Mouse (Mus musculus) lung, postnatal 14 days (tissue): ENCODE measurements around the gene Myocos.
"Not testable (repeated sequence)": the region's sequence is repeated elsewhere in the genome, so short reads cannot be mapped to it uniquely, and the experiment has no call there.

Source experiments
- DNase-seq: peaks from one replicate; pipeline ENCODE4 v3.0.0; 2021

The Myocos gene

DNA sequence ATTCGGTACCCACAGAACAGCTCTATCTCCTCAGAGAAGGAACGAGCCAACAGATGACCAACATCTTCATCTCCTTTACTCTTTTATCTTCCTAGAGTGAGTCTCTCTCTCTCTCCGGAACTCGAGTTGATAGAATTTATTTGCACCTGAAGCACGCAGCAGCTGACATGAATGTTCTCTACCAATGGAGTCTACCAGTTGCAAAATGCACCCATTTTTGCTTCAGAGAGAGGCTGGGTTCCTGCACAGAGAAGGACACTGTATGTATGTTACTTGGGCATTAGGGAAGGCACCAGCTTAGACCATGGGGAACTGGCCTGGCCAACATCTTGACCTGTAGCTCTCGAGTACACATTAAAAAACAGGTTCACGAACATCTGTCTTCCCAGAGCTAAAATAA, at the start of gene Myocos:
TSS of gene Myocos (minus strand) at position 101 of the 400 bp plus-strand sequence.
- no peak for DNase-seq

DNA sequence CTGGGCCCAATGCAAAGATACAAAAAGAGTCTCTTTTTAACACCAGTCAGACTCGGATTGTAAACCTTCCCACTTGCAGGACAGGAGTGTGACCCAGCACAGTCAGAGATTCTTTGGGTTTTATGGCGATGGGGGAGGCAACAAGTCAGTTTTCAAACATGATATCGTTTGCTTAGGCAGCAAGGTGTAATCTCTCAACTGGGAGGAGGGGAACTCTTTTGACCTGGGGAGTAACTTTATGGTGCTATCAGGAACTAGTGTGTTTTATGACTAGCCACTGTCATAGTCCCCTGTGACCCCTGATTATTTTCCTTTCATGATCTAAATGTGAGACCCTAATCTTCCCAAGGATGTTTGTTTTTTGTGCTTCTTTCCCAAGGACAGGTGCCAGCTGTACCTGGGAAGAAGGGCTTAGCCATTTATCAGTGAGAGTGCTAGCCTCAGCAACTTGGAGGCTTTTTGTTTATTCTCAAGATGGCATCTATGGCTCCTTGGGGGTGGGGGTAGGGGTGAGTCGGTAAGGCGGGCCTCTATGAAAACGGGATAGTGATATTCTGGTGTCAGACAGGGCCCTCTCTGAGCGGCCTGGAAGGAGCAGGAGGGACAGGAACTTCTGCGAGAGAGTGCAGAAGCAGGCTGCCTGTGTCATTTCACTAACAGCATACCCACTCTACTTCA, 42.5 kb upstream of the Myocos start:
- DNase-seq = no peak

DNA sequence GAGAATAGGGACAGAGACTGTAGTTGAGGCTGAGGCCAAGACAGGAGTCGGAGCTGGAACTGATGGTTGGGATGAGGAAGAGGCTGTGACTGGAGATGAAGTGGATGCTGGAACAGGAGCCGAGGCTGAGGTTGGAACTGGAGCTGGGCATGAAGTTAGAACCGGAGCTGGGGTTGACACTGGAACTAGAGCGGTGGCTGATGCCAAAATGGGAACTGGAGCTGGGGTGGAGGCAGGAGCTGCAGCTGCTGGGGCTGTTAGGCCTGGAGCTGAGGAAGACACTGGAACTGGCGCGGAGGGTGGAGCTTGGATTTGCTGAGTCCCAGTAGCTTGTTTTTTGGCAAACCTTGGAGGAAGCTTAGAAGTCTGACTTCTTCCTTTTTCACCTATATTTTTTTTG, 39.8 kb upstream of the Myocos start:
- no peak for DNase-seq

DNA sequence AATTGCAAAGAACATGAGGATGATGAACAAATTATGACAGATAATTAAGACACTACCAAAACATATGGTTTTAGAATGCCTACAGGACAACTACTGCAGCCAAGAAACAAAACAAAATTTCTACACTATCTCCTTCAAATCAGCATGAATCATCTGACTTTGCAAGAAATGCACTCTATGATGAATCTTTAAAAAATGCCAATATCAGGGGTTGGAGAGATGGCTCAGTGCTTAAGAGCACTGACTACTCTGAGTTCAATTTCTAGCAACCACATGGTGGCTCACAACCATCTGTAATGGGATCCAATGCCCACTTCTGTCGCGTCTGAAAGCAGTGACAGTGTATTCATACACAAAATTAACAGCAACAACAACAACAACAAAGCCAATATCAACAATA, 35.7 kb upstream of the Myocos start:
- no peak for DNase-seq

DNA sequence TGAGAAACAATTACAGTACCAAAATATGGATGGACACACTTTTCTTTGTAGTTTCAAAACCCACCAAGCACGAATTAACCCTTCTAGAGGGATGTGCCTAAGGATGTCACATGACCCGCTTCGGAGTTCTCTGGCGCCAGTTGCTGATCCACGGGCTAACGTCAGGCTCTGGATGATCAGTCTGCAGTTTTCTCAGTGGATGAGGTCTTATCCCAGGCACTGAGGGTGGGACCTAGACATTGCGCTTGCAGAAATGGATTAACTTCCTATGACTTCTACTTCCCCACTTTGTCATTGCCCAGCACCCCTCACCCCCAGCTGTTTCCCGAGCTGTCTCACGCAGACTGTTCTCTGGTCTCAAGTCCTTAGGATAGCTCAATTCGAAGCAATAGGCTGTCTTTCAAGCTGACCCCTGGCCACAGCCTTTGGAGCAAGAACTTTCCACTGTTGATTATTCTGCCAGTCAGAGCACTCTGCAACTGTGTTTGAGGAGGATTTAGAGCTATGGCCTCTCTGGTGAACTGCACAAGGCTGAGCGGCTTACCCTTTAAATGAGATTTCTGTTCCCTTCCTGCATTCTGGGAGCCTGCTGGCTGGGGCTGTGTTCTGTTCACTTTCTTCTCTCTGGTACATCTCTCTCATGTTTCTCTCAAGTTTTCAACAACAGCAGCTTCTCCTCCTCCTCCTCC, 7.6 kb upstream of the Myocos start:
- no peak for DNase-seq

DNA sequence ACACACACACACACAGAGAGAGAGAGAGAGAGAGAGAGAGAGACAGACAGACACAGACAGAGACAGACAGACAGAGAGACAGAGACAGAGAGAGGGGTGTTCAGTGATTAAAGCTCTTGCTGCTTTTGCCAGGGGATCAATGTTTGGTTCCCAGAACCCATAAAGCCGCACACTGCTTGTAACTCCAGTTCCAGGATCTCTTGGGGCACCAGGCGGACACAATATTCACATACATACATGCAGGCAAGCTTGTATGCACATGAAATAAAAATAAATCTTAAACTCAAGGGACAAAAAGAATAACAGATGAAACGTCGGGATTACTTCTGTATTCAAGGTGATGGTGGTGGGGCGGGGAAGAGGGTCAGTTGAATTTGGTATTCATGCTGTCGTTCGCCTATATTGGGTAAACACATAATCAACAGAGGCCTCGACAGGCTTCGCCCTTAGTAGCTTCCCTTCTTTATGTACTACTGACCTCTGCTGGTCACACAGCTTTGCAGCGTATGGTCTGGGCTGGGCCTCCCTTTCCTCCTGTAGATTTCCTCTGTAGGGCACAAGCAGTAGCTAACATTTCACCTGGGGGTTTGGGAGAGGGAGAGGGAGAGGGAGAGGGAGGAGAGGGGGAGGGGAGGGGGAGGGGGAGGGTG, 6.9 kb upstream of the Myocos start:
- DNase-seq = peak; percentile 84

DNA sequence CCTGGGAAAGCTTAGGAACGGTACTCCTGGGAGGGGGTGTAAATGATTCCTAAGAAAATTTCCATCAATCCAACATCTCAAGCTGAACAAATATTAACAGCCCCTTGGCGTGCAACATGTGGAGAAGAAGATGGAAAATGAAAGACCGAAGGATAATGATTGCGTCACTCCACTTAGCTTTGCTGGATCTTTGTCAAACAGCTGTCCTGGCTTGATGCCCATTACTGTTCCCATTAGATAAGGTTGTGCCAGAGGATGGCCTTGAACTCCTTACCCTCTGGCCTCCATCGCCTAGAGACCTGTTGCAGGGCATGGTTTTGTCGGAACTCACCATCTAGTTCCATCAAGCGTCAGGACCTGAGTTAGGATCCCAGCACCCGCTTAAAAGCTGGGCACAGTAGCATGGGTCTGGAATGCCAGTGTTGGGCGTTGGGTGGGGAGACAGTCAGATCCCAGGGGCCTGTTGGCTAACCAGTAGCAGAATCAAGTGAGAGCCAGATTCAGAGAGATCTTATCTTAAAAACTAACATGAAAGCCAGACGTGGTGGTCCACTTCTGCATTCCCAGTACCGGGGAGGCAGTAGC, 2.3 kb upstream of the Myocos start:
- DNase-seq = peak; percentile 9

DNA sequence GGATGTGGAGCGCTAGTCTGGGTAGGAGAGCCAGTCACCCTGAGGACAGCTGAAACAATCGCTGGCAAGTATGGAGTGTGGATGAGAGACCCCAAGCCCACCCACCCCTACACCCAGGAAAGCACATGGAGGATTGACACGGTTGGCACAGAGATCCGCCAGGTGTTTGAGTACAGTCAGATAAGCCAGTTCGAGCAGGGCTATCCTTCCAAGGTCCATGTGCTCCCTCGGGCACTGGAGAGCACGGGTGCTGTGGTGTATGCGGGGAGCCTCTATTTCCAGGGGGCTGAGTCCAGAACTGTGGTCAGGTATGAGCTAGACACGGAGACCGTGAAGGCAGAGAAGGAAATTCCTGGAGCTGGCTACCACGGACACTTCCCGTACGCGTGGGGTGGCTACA, 9.6 kb downstream of the Myocos start:
- no peak for DNase-seq

DNA sequence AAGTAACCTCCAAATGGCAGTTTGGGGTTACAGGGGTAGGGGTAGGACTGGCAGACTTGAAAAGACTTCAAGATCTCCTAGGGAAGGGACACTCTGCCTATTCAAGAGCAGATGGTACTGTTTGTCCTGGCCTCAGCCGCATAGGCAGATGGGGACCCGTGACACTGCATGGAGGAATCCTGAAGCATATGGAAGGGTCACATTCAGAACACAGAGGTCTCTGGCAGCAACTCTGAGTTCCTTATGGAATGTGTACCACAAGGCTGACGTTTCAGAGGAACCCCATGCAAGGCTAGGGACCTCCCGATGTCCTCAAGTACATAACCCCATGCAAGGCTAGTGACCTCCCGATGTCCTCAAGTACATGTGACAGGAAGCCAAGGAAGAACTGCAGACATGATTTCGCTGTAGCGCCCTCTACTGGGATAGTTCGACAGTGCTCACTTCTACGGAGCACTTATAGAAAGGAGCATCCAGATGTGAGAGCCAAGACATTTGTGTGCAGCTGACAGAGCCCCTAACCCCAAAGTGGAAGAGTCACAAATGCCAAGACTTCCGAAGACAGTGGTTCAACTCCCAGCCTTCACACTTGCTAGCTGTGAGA, 11.8 kb downstream of the Myocos start:
- DNase-seq = peak; percentile 20

DNA sequence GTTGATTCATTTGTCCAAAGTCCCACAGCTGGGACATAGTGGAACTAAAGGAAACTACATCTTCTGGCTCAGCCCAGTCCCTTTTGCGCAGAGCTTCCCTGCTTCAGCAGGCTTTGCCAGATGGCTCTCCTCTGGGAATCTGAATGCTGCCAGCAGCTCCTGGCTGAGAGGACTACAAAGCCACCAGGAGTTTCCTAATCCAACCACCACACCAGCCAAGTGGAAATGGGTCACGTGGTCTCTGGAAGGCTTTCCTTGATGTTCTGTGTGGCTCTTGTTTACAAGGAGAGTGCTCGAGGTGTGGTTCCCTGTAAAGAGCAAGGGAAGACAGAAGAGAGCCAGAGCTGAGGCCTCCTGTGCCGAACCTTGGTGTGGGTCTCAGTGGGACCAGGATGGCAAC, 14.3 kb downstream of the Myocos start:
- peak; percentile 65 for DNase-seq

DNA sequence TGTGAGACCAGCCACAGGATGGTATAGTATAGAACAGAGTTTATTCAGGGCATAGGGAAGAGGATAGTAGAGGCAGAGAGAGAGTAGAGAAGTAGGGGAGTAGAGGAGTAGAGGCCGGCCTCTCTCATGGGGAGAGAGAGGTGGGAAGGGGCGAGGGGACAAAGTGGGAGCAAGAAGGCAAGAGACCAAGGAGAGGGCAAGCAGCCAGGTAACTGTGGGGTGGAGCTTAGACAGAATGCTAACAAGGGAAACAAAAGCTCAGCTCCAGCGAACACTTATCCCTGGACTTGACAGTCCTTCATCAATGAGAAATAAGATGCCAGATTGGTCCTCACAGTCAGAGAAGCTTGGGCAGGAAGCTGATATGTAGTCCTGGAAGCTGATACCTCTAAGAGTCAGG, 15.4 kb downstream of the Myocos start:
- DNase-seq = no peak

DNA sequence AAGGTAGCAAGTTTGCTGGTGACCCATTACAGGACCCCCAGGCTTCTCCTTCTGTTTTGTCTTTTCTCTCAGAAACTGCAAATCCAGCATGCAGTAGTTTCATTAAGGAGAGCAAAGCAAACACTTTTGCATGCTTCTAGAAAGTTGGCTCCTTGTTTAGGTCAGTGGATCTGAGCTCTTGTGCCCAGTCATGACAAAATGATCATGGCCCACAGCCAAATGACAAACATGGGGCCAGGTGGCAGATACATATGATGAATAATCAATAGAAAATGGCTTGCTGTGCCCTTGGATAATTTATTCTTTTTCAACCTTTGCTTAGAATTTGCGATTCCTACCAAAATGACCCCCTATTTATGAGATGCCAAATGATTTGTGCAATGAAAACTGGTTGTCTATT, 18.2 kb downstream of the Myocos start:
- DNase-seq = no peak

DNA sequence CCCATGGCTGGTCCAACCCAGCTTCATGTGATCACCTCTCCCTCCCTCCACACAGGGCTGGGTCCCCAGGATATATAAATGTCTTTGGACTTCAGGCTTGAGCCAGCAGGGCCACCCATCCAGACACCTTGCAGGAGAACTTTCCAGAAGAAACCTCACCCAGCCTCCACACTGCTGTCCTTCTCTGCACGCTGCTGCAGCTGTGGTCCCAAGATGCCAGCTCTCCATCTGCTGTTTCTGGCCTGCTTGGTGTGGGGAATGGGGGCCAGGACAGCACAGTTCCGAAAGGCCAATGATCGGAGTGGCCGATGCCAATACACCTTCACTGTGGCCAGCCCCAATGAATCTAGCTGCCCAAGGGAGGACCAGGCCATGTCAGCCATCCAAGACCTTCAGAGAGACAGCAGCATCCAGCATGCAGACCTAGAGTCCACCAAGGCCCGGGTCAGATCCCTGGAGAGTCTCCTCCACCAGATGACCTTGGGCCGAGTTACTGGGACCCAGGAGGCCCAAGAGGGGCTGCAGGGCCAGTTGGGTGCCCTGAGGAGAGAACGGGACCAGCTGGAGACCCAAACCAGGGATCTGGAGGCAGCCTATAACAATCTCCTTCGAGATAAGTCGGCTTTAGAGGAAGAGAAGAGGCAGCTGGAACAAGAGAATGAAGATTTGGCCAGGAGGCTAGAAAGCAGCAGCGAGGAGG, 18.8 kb downstream of the Myocos start, which contains the start of gene Myoc:
TSS of gene Myoc (plus strand) at position 105 of the 700 bp plus-strand sequence.
- DNase-seq = no peak

DNA sequence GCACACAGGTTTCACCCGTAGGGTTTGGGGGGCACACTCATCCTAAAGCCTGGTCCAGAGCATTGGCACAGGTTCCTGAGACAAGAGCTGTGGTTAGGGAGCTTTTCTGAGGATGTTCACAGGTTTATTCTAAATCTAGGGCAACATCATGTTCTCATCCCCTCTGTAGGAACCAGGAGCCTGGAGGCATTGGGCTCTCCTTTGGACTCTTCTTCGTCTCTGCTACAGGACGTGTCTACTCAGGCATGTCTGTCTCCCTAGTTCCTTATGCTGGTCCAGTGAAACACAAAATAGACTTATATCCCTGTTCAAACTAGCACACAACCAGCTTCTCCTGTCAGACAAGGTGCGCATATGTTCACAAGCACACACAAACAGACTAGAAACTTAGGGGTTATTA, 19.5 kb downstream of the Myocos start:
- no peak for DNase-seq

DNA sequence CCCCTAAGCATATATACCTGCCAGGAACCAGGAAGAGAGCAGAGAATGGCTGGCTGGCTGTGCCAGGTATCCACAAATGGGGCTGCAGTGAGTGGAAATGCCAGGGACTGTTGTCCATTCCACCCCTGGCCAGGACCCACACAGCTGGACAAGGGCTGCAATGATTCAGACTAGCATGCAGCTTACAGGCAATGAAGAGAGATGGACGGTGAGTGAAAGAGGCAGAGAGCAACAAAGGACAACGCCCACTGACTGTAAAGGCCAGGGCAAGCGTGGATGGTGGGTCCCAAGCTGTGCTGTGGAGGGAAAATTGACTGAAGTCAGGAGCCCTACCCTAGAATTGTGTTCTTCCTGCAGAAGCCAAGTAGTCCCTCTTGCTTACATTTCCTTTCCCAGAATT, 21.5 kb downstream of the Myocos start:
- no peak for DNase-seq

DNA sequence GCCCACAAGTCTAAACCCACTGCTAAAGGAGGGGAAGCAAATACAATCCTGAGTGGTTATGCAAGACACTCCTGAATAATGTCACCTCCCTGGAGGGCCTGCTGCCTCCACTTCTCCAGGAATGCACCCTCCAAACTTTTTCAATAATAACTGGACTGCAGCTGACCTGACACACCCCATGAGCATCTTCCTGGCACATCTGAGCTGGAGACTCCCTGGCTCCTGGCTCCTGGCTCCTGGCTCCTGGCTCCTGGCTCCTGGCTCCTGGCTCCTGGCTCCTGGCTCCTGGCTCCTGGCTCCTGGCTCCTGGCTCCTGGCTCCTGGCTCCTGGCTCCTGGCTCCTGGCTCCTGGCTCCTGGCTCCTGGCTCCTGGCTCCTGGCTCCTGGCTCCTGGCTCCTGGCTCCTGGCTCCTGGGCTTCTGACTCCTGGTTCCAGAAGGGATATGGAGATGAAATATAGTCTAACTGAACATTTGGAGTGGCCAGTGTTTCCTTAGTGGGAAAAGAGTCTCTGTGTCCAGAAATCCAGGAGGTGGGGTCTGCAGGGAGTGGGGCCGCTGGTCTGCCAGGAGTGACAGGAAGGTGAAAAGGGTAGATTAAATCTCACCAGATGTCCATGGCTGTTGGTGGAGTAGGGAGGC, 22.6 kb downstream of the Myocos start:
- DNase-seq = not testable (repeated sequence)

DNA sequence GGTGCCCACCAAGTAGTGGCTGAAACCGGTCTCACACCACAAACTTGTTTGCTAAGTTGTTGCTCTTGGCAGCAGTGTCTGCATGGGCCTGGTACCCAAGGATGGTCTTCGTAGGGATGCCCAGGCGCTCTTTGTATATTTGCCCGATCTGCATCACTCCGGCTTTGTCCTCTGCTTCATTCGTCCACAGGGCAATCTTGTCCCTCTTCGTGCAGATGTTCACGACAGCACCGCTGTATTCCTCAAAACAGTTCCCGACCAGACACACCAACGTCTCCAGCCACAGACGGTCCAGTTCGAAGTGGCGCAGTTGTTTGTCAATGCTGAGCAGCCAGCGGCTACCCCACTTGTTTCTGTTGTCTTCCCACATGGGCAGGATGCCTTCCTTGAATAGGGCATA, 29.7 kb downstream of the Myocos start:
- DNase-seq = not testable (repeated sequence)

DNA sequence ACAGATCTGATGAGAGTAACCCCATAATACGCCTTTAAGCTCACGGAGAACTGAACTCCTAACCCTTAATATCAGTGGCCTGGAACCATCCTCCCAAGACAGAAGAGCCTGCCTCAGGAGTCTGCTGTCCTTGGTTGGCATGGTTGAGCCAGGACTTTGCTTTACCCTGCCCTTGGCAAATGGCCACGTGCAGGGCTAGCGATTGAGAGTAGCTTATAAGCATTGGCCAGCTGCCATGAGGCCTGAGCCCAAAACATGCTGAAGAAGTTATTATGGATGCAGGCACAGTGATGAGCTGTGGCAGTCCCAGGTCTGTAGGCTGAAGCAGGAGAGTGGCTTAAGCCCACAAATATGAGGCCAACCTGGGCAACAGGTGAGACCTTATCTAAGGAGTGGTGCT, 30.2 kb downstream of the Myocos start:
- DNase-seq = not testable (repeated sequence)

DNA sequence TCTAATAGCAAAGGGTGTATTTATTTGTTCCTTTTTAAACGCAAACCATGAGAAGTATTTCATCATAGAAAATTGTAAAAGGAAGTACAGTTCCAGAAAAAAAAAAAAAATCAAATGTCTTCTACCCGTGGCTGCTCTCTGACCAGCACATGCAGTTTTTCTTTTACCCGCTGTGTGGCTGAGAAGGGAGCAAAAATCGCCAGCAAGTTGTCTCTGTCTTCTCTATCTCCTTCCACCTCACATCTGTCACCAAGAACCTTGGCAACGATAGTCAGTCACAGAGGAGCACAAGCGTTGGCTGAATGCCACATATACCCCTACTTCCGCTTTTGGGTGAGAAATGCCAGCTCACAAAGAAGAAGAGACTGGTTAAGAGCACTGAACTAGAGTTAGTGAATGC, 32.8 kb downstream of the Myocos start:
- DNase-seq = peak; percentile 19

DNA sequence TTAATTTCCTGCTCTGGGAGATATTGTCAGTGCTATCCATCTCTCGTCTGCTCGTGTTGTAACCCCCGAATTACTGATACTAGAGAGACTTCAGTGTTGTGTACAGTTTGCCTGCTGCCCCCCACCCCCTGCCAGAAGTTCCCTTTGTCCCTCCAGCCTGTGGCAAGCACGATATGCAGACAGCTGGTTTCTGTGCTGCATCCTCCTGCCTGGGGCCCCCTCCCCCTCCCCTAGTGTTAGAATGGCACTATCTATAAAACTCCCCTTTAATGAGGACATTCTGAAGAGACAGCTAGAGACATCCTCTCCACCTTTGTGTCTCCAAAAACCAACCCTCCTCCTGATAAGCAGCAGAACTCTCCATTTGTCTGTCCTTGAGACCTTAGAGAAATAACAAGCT, 34.1 kb downstream of the Myocos start:
- no peak for DNase-seq

DNA sequence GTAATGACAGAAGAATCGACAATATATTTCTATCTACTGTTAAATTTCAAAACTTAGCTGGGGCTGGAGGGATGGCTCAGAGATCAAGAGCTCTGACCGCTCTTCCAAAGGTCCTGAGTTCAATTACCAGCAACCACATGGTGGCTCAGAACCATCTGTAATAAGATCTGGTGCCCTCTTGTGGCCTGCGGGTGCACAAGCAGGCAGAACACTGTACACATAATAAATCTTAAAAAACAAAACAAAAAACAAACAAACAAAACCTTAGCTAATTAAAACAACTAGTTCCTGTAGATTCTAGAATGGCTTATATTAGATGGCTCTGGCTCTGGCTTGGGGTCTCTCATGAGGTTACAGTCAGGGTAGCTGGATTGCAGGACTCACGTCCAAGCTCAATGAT, 37.5 kb downstream of the Myocos start:
- DNase-seq = no peak

DNA sequence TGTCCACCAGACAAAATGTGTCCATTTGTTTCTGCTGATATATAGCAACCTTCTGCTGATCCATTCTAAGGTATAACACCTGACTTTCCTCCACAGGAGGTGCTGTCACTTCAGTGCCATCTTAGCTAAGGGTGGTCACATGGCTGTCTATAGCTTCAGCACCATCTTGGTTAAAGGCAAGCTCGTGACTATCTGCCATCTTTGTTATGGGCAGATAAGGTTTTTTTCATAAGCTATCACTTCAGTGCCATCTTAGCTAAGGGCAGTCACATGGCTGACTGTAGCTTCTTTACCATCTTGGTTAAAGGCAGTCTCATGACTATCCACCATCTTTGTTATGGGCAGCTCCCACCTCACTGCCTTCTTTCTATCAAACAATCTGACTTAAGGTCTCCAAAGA, 42.5 kb downstream of the Myocos start:
- DNase-seq = no peak
